25 mouse cellular contexts compared by ENCODE assay signal in genomic region chr5:147270673-147271655, GRCm38 (mm10). TPM values are rescaled to one million over a fixed set of nuclear protein-coding genes. Genes with fewer than 3 reads are reported as not detected.
DNase-seq lines count a peak whose midpoint lies in the region; ATAC-seq and TF ChIP-seq lines count a peak whose summit lies in the region.
"Had no signal": no experiment of that assay in that cellular context is flagged by ENCODE, and none has a peak within 500 bp of the region (broad histone marks: within the 10 kb centered on the region; RNA-seq: fewer than 3 reads in every experiment).

No protein-coding gene starts in this region.

- DNase-seq in hindbrain, embryonic 10.5 days (ENCODE audit: low spot score), result peak; percentile 46
- DNase-seq in hindbrain, postnatal 0 days (ENCODE audit: low spot score), result no peak
- DNase-seq in ES-CJ7 (ENCODE audit: low read depth, low spot score), result peak; percentile 10
- peak; percentile 45 for DNase-seq in embryonic facial prominence, embryonic 10.5 days (ENCODE audit: low spot score)
- DNase-seq in gastrocnemius, postnatal 25 days, result no peak
- DNase-seq: adrenal gland, postnatal 10 days; cerebellum, adult 18-20 months; cerebellum, postnatal 36 days; gastrocnemius, postnatal 14 days; kidney, adult 8-10 months; kidney, postnatal 36 days; lung, postnatal 14 days; thymus, postnatal 14 days had no signal

- H3K36me3 ChIP-seq in hindbrain, embryonic 10.5 days, result no peaks in the 10 kb centered on the region
- H3K36me3 ChIP-seq in hindbrain, postnatal 0 days (ENCODE audit: insufficient read depth, low read length), result no peaks in the 10 kb centered on the region
- H3K36me3 ChIP-seq in embryonic facial prominence, embryonic 10.5 days (replicated peaks), result no peaks in the 10 kb centered on the region
- no peaks in the 10 kb centered on the region for H3K36me3 ChIP-seq in small intestine, adult 2 months (ENCODE audit: control insufficient read depth, insufficient read depth, low read length)
- H3K36me3 ChIP-seq: embryonic facial prominence, embryonic 15.5 days; hindbrain, embryonic 13.5 days had no signal

- H3K4me2 ChIP-seq in hindbrain, postnatal 0 days (ENCODE audit: low read depth, low read length), result no peak overlapping the region
- H3K4me2 ChIP-seq: embryonic facial prominence, embryonic 15.5 days; hindbrain, embryonic 13.5 days had no signal

- H3K27me3 ChIP-seq in hindbrain, embryonic 10.5 days (ENCODE audit: insufficient read depth, poor library complexity, severe bottlenecking), result peaks cover 100% of the 10 kb centered on the region
- H3K27me3 ChIP-seq in hindbrain, postnatal 0 days (ENCODE audit: insufficient read depth, low read length), result peaks cover 94% of the 10 kb centered on the region
- H3K27me3 ChIP-seq in embryonic facial prominence, embryonic 10.5 days (replicated peaks; ENCODE audit: low read depth, poor library complexity, severe bottlenecking), result peaks cover 100% of the 10 kb centered on the region
- H3K27me3 ChIP-seq in small intestine, adult 2 months (ENCODE audit: control insufficient read depth, insufficient read depth, low read length), result peaks cover 55% of the 10 kb centered on the region

- H3K4me3 ChIP-seq in hindbrain, embryonic 10.5 days, result no peak overlapping the region
- H3K4me3 ChIP-seq in hindbrain, postnatal 0 days (ENCODE audit: low read length), result no peak overlapping the region
- H3K4me3 ChIP-seq in embryonic facial prominence, embryonic 10.5 days, result no peak overlapping the region
- peak overlapping the region; percentile 74 for H3K4me3 ChIP-seq in small intestine, adult 2 months (ENCODE audit: low read depth, low read length)
- H3K4me3 ChIP-seq: embryonic facial prominence, embryonic 15.5 days; hindbrain, embryonic 13.5 days had no signal

- no peak overlapping the region for H3K27ac ChIP-seq in hindbrain, embryonic 10.5 days
- H3K27ac ChIP-seq in hindbrain, postnatal 0 days, result no peak overlapping the region
- no peak overlapping the region for H3K27ac ChIP-seq in embryonic facial prominence, embryonic 10.5 days (replicated peaks)
- peak overlapping the region; percentile 3; the same call in 1 of the 2 replicates for H3K27ac ChIP-seq in small intestine, adult 2 months (ENCODE audit: insufficient read depth, low read depth, low read length)
- H3K27ac ChIP-seq: embryonic facial prominence, embryonic 15.5 days; hindbrain, embryonic 13.5 days had no signal

- no peak overlapping the region for H3K9ac ChIP-seq in hindbrain, postnatal 0 days (replicated peaks; ENCODE audit: low read length)
- H3K9ac ChIP-seq: embryonic facial prominence, embryonic 15.5 days; hindbrain, embryonic 13.5 days; liver, postnatal 0 days had no signal

- WGBS in hindbrain, embryonic 10.5 days, result under 1% methylated on average over 29 of the region's 29 CpGs
- WGBS in hindbrain, postnatal 0 days, result 2% methylated on average over 29 of the region's 29 CpGs
- under 1% methylated on average over 29 of the region's 29 CpGs for WGBS in embryonic facial prominence, embryonic 10.5 days
- WGBS in small intestine, adult 2 months, result 27% methylated on average over 29 of the region's 29 CpGs

- TF ChIP-seq POLR2A in small intestine, adult 2 months (IDR thresholded peaks at IDR 0.05; ENCODE audit: low read depth, low read length), result no peak

- no peak for ATAC-seq in hindbrain, postnatal 0 days
- ATAC-seq in erythroblast, adult 5-6 weeks (replicated peaks; ENCODE audit: low FRiP score, poor library complexity, severe bottlenecking), result no peak

- TF ChIP-seq CTCF in hindbrain, postnatal 0 days (IDR thresholded peaks at IDR 0.05; ENCODE audit: low read depth), result no peak
- no peak for TF ChIP-seq CTCF in small intestine, adult 2 months (IDR thresholded peaks at IDR 0.05; ENCODE audit: extremely low read depth, insufficient read length, insufficient replicate concordance, low read depth, low read length)

- peaks cover 7% of the 10 kb centered on the region; the same call in 1 of the 2 replicates for H3K4me1 ChIP-seq in hindbrain, embryonic 10.5 days (replicated peaks)
- no peaks in the 10 kb centered on the region for H3K4me1 ChIP-seq in hindbrain, postnatal 0 days (ENCODE audit: insufficient read depth, low read length)
- H3K4me1 ChIP-seq in embryonic facial prominence, embryonic 10.5 days, result peaks cover 8% of the 10 kb centered on the region; the same call in 1 of the 2 replicates
- no peaks in the 10 kb centered on the region; the same call in 1 of the 2 replicates for H3K4me1 ChIP-seq in small intestine, adult 2 months (ENCODE audit: control insufficient read depth, insufficient read depth, insufficient read length, low read length)

- 0 out of 2 replicates have a peak, but pooled peaks cover 5% of the 10 kb centered on the region for H3K9me3 ChIP-seq in hindbrain, embryonic 10.5 days
- H3K9me3 ChIP-seq in hindbrain, postnatal 0 days (ENCODE audit: low read length), result no peaks in the 10 kb centered on the region
- H3K9me3 ChIP-seq in embryonic facial prominence, embryonic 10.5 days, result 0 out of 2 replicates have a peak, but pooled peaks cover 2% of the 10 kb centered on the region
- H3K9me3 ChIP-seq: embryonic facial prominence, embryonic 15.5 days; hindbrain, embryonic 13.5 days had no signal

RNA-seq across cellular contexts. Expression of gene Pdx1, which starts 1.2 kb away (rescaled TPM):
- polyA plus RNA-seq in hindbrain, embryonic 10.5 days (2016; fragmentation: Nextera tagmentation; extraction: Ambion mirVana), result not detected in 2 replicates
- total RNA-seq in hindbrain, postnatal 0 days (2014; rRNA removed), result not detected in 2 replicates
- not detected in 2 replicates for polyA plus RNA-seq in hindbrain, postnatal 0 days (2015; fragmentation: Nextera tagmentation; extraction: Ambion mirVana)
- polyA plus RNA-seq in embryonic facial prominence, embryonic 10.5 days (2016; fragmentation: Nextera tagmentation; extraction: Ambion mirVana), result not detected in 2 replicates
- 0.32 and 65.5 TPM in 2 replicates for polyA plus RNA-seq in small intestine, adult 2 months (2012; rRNA removed)
- not detected in 2 replicates for total RNA-seq in erythroblast, adult 5-6 weeks (2015; ENCODE audit: low replicate concordance)
- not detected in 2 replicates for total RNA-seq in erythroblast, adult 5-6 weeks (2017; ENCODE audit: low replicate concordance)
- total RNA-seq in gastrocnemius, postnatal 25 days (2021), result not detected
- total RNA-seq: adrenal gland, postnatal 10 days; gastrocnemius, postnatal 14 days; layer of hippocampus, postnatal 10 days; megakaryocyte-erythroid progenitor cell, adult 5-6 weeks; neutrophil, adult 5-6 weeks had no signal
- polyA plus RNA-seq: embryonic facial prominence, embryonic 15.5 days; forebrain, embryonic 11.5 days; frontal cortex, adult 2 months; heart, embryonic 14.5 days; hindbrain, embryonic 13.5 days; limb, embryonic 14.5 days; liver, postnatal 0 days had no signal

RNA-seq across cellular contexts. Expression of gene Cdx2, which starts 36.1 kb away (rescaled TPM):
- polyA plus RNA-seq in hindbrain, embryonic 10.5 days (2016; fragmentation: Nextera tagmentation; extraction: Ambion mirVana), result not detected in 2 replicates
- not detected in 2 replicates for total RNA-seq in hindbrain, postnatal 0 days (2014; rRNA removed)
- polyA plus RNA-seq in hindbrain, postnatal 0 days (2015; fragmentation: Nextera tagmentation; extraction: Ambion mirVana), result not detected in 2 replicates
- not detected in 2 replicates for polyA plus RNA-seq in embryonic facial prominence, embryonic 10.5 days (2016; fragmentation: Nextera tagmentation; extraction: Ambion mirVana)
- polyA plus RNA-seq in small intestine, adult 2 months (2012; rRNA removed), result 116 and 344 TPM in 2 replicates
- not detected in 2 replicates for total RNA-seq in erythroblast, adult 5-6 weeks (2015; ENCODE audit: low replicate concordance)
- not detected in 2 replicates for total RNA-seq in erythroblast, adult 5-6 weeks (2017; ENCODE audit: low replicate concordance)
- total RNA-seq in gastrocnemius, postnatal 25 days (2021), result not detected
- total RNA-seq: adrenal gland, postnatal 10 days; gastrocnemius, postnatal 14 days; layer of hippocampus, postnatal 10 days; megakaryocyte-erythroid progenitor cell, adult 5-6 weeks; neutrophil, adult 5-6 weeks had no signal
- polyA plus RNA-seq: embryonic facial prominence, embryonic 15.5 days; forebrain, embryonic 11.5 days; heart, embryonic 14.5 days; hindbrain, embryonic 13.5 days; liver, postnatal 0 days had no signal

RNA-seq across cellular contexts. Expression of gene Urad, which starts 51.3 kb away (rescaled TPM):
- not detected in 2 replicates for polyA plus RNA-seq in hindbrain, embryonic 10.5 days (2016; fragmentation: Nextera tagmentation; extraction: Ambion mirVana)
- total RNA-seq in hindbrain, postnatal 0 days (2014; rRNA removed), result not detected in 2 replicates
- not detected in 2 replicates for polyA plus RNA-seq in hindbrain, postnatal 0 days (2015; fragmentation: Nextera tagmentation; extraction: Ambion mirVana)
- polyA plus RNA-seq in embryonic facial prominence, embryonic 10.5 days (2016; fragmentation: Nextera tagmentation; extraction: Ambion mirVana), result not detected in 2 replicates
- polyA plus RNA-seq in small intestine, adult 2 months (2012; rRNA removed), result 3.1 and 4.7 TPM in 2 replicates
- not detected in 2 replicates for total RNA-seq in erythroblast, adult 5-6 weeks (2015; ENCODE audit: low replicate concordance)
- not detected in 2 replicates for total RNA-seq in erythroblast, adult 5-6 weeks (2017; ENCODE audit: low replicate concordance)
- total RNA-seq in gastrocnemius, postnatal 25 days (2021), result not detected
- total RNA-seq: gastrocnemius, postnatal 14 days; layer of hippocampus, postnatal 10 days; megakaryocyte-erythroid progenitor cell, adult 5-6 weeks; neutrophil, adult 5-6 weeks had no signal
- polyA plus RNA-seq: embryonic facial prominence, embryonic 15.5 days; forebrain, embryonic 11.5 days; frontal cortex, adult 2 months; heart, embryonic 14.5 days; hindbrain, embryonic 13.5 days; limb, embryonic 14.5 days had no signal

Comparison
In these comparisons a context has a peak if more than half of its experiments do, and no peak if none do; other contexts are left out.
1. DNase-seq: peak in hindbrain, embryonic 10.5 days (single experiment), ES-CJ7 (single experiment) and embryonic facial prominence, embryonic 10.5 days (single experiment); none in hindbrain, postnatal 0 days (single experiment) and gastrocnemius, postnatal 25 days (single experiment).
2. RNA of gene Cdx2, which starts 36.1 kb away (polyA plus RNA-seq): 116 to 344 TPM in small intestine, adult 2 months; not detected in hindbrain, embryonic 10.5 days, not detected in hindbrain, postnatal 0 days and not detected in embryonic facial prominence, embryonic 10.5 days; every median in the first group is over 100 times any median in the second.